Mouse (Mus musculus): ENCODE measurements around the gene Mpp3. TPM values are rescaled to one million over a fixed set of nuclear protein-coding genes. Genes with fewer than 3 reads are reported as not detected.

Mpp3 gene
- total and polyA plus RNA-seq, 2 experiments from 2014 or later = 2.2 to 8.0 TPM

DNA sequence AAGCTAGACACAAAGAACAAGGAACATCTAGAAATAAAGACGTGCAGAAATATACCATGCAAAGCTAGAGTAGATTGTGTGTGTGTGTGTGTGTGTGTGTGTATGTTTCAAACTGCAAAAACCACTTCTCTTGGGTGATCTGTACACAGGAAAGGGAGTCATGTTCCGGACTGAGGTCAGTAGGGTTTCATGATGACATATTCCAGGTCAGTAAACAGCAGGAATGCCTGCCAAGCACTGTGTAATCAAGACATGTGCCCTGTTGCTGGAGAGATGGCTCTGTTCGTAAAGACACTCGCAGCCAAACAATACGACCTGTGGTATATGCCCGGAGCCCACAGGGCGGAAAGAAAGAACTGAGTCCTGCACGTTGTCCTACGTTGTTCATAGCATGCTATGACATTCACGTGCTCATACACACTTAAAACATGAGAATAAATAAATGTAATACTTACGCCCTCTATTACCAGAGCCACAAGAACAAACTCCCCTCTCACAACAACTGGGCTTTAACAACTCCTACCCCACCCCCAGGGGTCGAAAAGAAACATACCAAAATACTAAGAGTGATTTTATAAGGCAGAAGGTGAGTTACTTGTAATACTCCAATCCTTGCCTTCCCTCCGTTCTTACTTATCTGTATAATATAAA lies 11.4 kb upstream of the Mpp3 start:
- 59% methylated on average over 13 of the region's 13 CpGs for WGBS
- Histone ChIP-seq H3K27me3 (ENCODE audit: control insufficient read depth, insufficient read depth, low read length) (no peaks in the 10 kb centered on the region), H3K9me3 (replicated peaks; ENCODE audit: control insufficient read depth, low read length) (no peaks in the 10 kb centered on the region), H3K27ac (ENCODE audit: low read depth) (peak overlapping the region; percentile 75), H3K9ac (replicated peaks; ENCODE audit: low read depth, low read length) (no peak overlapping the region; the same call in 1 of the 2 replicates), H3K4me1 (ENCODE audit: control insufficient read depth, insufficient read depth) (peaks cover 4% of the 10 kb centered on the region; the same call in 1 of the 2 replicates), H3K4me2 (ENCODE audit: low read depth, low read length) (0 out of 2 replicates have a peak overlapping the region, but pooled peaks have one; percentile 6), H3K4me3 (ENCODE audit: low read depth, low read length) (no peak overlapping the region), H3K36me3 (replicated peaks; ENCODE audit: control insufficient read depth, insufficient read depth, low read length) (no peaks in the 10 kb centered on the region)
- peak; percentile 57; the same call in 1 of the 2 replicates for TF ChIP-seq EP300 (IDR thresholded peaks at IDR 0.05; ENCODE audit: low read depth)
- no peak for TF ChIP-seq CTCF (IDR thresholded peaks at IDR 0.05; ENCODE audit: low read depth)
- peak; percentile 51 for ATAC-seq (ENCODE audit: insufficient read depth, low read depth)
- DNase-seq (ENCODE audit: low spot score) = peak; percentile 36

DNA sequence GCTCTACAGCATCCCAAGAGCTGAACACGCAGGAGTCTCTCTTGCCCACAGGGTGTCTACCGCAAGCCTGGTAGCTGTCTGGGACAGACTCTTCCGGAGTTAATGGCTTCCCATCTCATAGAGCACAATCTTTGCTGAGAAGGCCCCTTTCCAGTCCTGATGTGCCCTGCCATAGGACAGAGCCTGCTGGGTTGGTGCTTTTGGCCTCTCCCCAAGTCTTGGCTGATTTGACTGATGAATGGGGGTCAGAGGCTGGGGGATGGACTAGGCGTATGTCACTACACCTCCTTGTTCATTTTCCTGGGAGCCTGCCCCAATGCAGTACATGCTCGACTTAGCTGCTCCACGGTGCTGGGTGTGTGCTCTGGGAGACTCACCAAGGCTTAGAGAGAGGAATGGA lies 9.5 kb upstream of the Mpp3 start:
- no peak overlapping the region for H3K4me3 ChIP-seq (ENCODE audit: low read depth, low read length)
- DNase-seq (ENCODE audit: low spot score) (no peak), ATAC-seq (ENCODE audit: insufficient read depth, low read depth) (no peak)
- H3K4me1 ChIP-seq (ENCODE audit: control insufficient read depth, insufficient read depth) = peaks cover 4% of the 10 kb centered on the region; the same call in 1 of the 2 replicates
- H3K9me3 ChIP-seq (replicated peaks; ENCODE audit: control insufficient read depth, low read length) = no peaks in the 10 kb centered on the region
- WGBS = 81% methylated on average over 6 of the region's 6 CpGs
- H3K27ac ChIP-seq (ENCODE audit: low read depth) = no peak overlapping the region
- TF ChIP-seq EP300 (IDR thresholded peaks at IDR 0.05; ENCODE audit: low read depth) = no peak
- no peak for TF ChIP-seq CTCF (IDR thresholded peaks at IDR 0.05; ENCODE audit: low read depth)
- H3K27me3 ChIP-seq (ENCODE audit: control insufficient read depth, insufficient read depth, low read length) = no peaks in the 10 kb centered on the region
- no peak overlapping the region for H3K4me2 ChIP-seq (ENCODE audit: low read depth, low read length)
- H3K9ac ChIP-seq (replicated peaks; ENCODE audit: low read depth, low read length) = no peak overlapping the region
- no peaks in the 10 kb centered on the region for H3K36me3 ChIP-seq (replicated peaks; ENCODE audit: control insufficient read depth, insufficient read depth, low read length)

DNA sequence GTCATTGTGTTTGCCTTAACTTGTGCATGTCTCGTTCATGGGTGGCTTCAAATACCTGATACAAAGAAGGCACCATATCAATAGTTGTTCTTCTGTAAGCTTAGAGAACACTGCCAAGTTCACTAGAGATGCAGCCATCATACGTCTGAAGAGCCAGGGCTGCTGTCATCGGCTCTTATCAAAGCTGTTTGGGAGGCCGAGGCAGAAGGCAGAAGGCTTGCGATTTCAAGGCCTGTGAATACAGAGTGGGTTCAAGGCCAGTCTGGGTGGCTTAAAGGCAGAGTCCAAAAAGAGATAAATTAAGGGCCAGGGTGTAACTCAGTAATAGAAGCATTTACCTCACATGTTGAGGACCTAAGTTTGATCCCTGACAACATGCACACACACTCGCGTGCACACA lies 8.1 kb upstream of the Mpp3 start:
- Histone ChIP-seq H3K27ac (ENCODE audit: low read depth) (no peak overlapping the region), H3K36me3 (replicated peaks; ENCODE audit: control insufficient read depth, insufficient read depth, low read length) (no peaks in the 10 kb centered on the region), H3K4me1 (ENCODE audit: control insufficient read depth, insufficient read depth) (peaks cover 4% of the 10 kb centered on the region; the same call in 1 of the 2 replicates), H3K9ac (replicated peaks; ENCODE audit: low read depth, low read length) (no peak overlapping the region), H3K9me3 (replicated peaks; ENCODE audit: control insufficient read depth, low read length) (no peaks in the 10 kb centered on the region), H3K27me3 (ENCODE audit: control insufficient read depth, insufficient read depth, low read length) (no peaks in the 10 kb centered on the region), H3K4me3 (ENCODE audit: low read depth, low read length) (no peak overlapping the region), H3K4me2 (ENCODE audit: low read depth, low read length) (no peak overlapping the region)
- no peak for TF ChIP-seq EP300 (IDR thresholded peaks at IDR 0.05; ENCODE audit: low read depth)
- TF ChIP-seq CTCF (IDR thresholded peaks at IDR 0.05; ENCODE audit: low read depth) = no peak
- 55% methylated on average over 7 of the region's 7 CpGs for WGBS
- ATAC-seq (ENCODE audit: insufficient read depth, low read depth) (no peak), DNase-seq (ENCODE audit: low spot score) (no peak)

DNA sequence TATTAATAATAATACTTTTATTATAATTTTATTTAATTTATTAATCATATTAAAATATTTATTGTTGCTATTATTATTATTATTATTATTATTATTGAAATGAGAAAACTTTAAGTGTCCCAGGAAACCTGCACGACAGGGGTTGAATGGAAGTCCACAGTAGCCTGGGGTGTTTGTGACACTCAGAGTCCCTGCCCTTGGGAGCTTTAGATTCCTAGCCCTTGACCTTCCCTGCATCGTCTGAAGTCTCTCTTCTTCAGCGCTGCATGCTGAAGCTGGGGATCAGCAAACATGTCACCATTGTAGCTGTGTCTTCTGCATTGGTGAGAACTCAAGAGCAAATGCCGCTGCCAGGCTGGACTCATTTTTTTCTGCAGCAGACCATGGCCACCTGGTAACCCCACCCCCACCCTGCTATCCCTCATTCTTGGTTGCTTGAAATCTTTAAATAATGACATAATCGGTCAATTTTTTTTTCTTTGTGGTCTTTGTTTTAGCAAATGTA lies 7.2 kb upstream of the Mpp3 start:
- no peaks in the 10 kb centered on the region for H3K36me3 ChIP-seq (replicated peaks; ENCODE audit: control insufficient read depth, insufficient read depth, low read length)
- no peak overlapping the region for H3K4me2 ChIP-seq (ENCODE audit: low read depth, low read length)
- no peaks in the 10 kb centered on the region for H3K27me3 ChIP-seq (ENCODE audit: control insufficient read depth, insufficient read depth, low read length)
- 60% methylated on average over 5 of the region's 5 CpGs for WGBS
- TF ChIP-seq CTCF (IDR thresholded peaks at IDR 0.05; ENCODE audit: low read depth) (no peak), EP300 (IDR thresholded peaks at IDR 0.05; ENCODE audit: low read depth) (no peak)
- no peak overlapping the region for H3K4me3 ChIP-seq (ENCODE audit: low read depth, low read length)
- ATAC-seq (ENCODE audit: insufficient read depth, low read depth) = no peak
- H3K9me3 ChIP-seq (replicated peaks; ENCODE audit: control insufficient read depth, low read length) = no peaks in the 10 kb centered on the region
- peaks cover 4% of the 10 kb centered on the region; the same call in 1 of the 2 replicates for H3K4me1 ChIP-seq (ENCODE audit: control insufficient read depth, insufficient read depth)
- H3K9ac ChIP-seq (replicated peaks; ENCODE audit: low read depth, low read length) = no peak overlapping the region
- no peak for DNase-seq (ENCODE audit: low spot score)
- no peak overlapping the region for H3K27ac ChIP-seq (ENCODE audit: low read depth)

DNA sequence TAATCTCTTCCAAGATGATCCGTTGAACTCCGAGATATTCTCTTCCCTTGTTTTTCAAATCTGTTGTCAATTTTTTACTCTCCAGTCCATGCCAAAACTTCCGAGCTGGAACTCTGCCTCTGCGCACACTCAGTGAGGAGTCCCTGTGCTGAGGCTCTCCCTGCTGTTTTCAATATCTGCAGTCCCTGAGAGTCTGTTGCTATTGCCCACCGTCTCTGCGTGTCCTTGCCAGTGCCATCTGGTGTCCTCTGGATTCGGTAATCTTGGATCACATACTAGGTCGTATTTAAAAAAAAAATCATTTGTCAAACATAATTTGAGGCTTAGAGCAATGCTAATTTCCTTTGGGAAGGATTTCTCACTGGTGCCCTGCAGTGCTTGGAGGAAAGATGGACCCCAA lies 6.6 kb upstream of the Mpp3 start:
- 57% methylated on average over 8 of the region's 8 CpGs for WGBS

More for the DNA sequence above, 6.6 kb upstream of the Mpp3 start:
- peaks cover 7% of the 10 kb centered on the region; the same call in 1 of the 2 replicates for H3K4me1 ChIP-seq (ENCODE audit: control insufficient read depth, insufficient read depth)
- no peak overlapping the region for H3K4me3 ChIP-seq (ENCODE audit: low read depth, low read length)
- ATAC-seq (ENCODE audit: insufficient read depth, low read depth) (no peak), DNase-seq (ENCODE audit: low spot score) (no peak)
- H3K9me3 ChIP-seq (replicated peaks; ENCODE audit: control insufficient read depth, low read length) = no peaks in the 10 kb centered on the region
- H3K9ac ChIP-seq (replicated peaks; ENCODE audit: low read depth, low read length) = no peak overlapping the region
- no peak overlapping the region for H3K27ac ChIP-seq (ENCODE audit: low read depth)
- no peak overlapping the region for H3K4me2 ChIP-seq (ENCODE audit: low read depth, low read length)
- no peak for TF ChIP-seq CTCF (IDR thresholded peaks at IDR 0.05; ENCODE audit: low read depth)
- TF ChIP-seq EP300 (IDR thresholded peaks at IDR 0.05; ENCODE audit: low read depth) = no peak
- no peaks in the 10 kb centered on the region for H3K27me3 ChIP-seq (ENCODE audit: control insufficient read depth, insufficient read depth, low read length)
- H3K36me3 ChIP-seq (replicated peaks; ENCODE audit: control insufficient read depth, insufficient read depth, low read length) = no peaks in the 10 kb centered on the region
